Mouse (Mus musculus): ENCODE data around the gene Cemip2. TPM values are rescaled to one million over a fixed set of nuclear protein-coding genes. Genes with fewer than 3 reads are reported as not detected.

The Cemip2 gene
- polyA plus RNA-seq, 1 experiment: 12.6 TPM

- Histone ChIP-seq H3K4me3 (ENCODE audit: insufficient read depth, poor library complexity, severe bottlenecking) (no peak overlapping the region), H3ac (ENCODE audit: control insufficient read depth, insufficient read length, low read depth) (no peak overlapping the region), H3K79me2 (ENCODE audit: control insufficient read depth, insufficient read depth) (no peaks in the 10 kb centered on the region), H3K79me3 (ENCODE audit: low read depth) (no peaks in the 10 kb centered on the region), H3K27me3 (ENCODE audit: control insufficient read depth, insufficient read depth, insufficient read length) (no peaks in the 10 kb centered on the region), H3K36me3 (ENCODE audit: control insufficient read depth, insufficient read depth) (no peaks in the 10 kb centered on the region)
- TF ChIP-seq MAX (IDR thresholded peaks at IDR 0.05): no peak
- no peak for TF ChIP-seq CTCF (IDR thresholded peaks at IDR 0.05; ENCODE audit: control insufficient read depth, insufficient read depth, insufficient read length)
- no peak for TF ChIP-seq MYOG (IDR thresholded peaks at IDR 0.05; ENCODE audit: control insufficient read depth, extremely low read depth, insufficient read length)
- no peak for TF ChIP-seq MYOD1 (IDR thresholded peaks at IDR 0.05; ENCODE audit: control insufficient read depth, insufficient read length, low read depth)
- TF ChIP-seq USF1 (IDR thresholded peaks at IDR 0.05; ENCODE audit: low read depth): no peak
- no peak for TF ChIP-seq FOSL1 (IDR thresholded peaks at IDR 0.05; ENCODE audit: insufficient read depth, low read length, poor library complexity, severe bottlenecking)
- no peak for TF ChIP-seq CEBPB (IDR thresholded peaks at IDR 0.05; ENCODE audit: low read depth)
These were observed 40.1 kb upstream of the Cemip2 start for GRCm38 (mm10) chr19:21737881-21738590.

GRCm38 (mm10) chr19:21738591-21739280, 39.4 kb upstream of the Cemip2 start:
- Histone ChIP-seq H3K79me2 (ENCODE audit: control insufficient read depth, insufficient read depth) (no peaks in the 10 kb centered on the region), H3ac (ENCODE audit: control insufficient read depth, insufficient read length, low read depth) (no peak overlapping the region), H3K36me3 (ENCODE audit: control insufficient read depth, insufficient read depth) (no peaks in the 10 kb centered on the region), H3K4me3 (ENCODE audit: insufficient read depth, poor library complexity, severe bottlenecking) (no peak overlapping the region), H3K27me3 (ENCODE audit: control insufficient read depth, insufficient read depth, insufficient read length) (no peaks in the 10 kb centered on the region), H3K79me3 (ENCODE audit: low read depth) (no peaks in the 10 kb centered on the region)
- TF ChIP-seq MAX (IDR thresholded peaks at IDR 0.05) (no peak), CEBPB (IDR thresholded peaks at IDR 0.05; ENCODE audit: low read depth) (no peak), CTCF (IDR thresholded peaks at IDR 0.05; ENCODE audit: control insufficient read depth, insufficient read depth, insufficient read length) (no peak), USF1 (IDR thresholded peaks at IDR 0.05; ENCODE audit: low read depth) (no peak), FOSL1 (IDR thresholded peaks at IDR 0.05; ENCODE audit: insufficient read depth, low read length, poor library complexity, severe bottlenecking) (no peak), MYOD1 (IDR thresholded peaks at IDR 0.05; ENCODE audit: control insufficient read depth, insufficient read length, low read depth) (no peak), MYOG (IDR thresholded peaks at IDR 0.05; ENCODE audit: control insufficient read depth, extremely low read depth, insufficient read length) (no peak)

- no peak overlapping the region for H3ac ChIP-seq (ENCODE audit: control insufficient read depth, insufficient read length, low read depth)
- H3K27me3 ChIP-seq (ENCODE audit: control insufficient read depth, insufficient read depth, insufficient read length): no peaks in the 10 kb centered on the region
- no peak overlapping the region for H3K4me3 ChIP-seq (ENCODE audit: insufficient read depth, poor library complexity, severe bottlenecking)
- H3K36me3 ChIP-seq (ENCODE audit: control insufficient read depth, insufficient read depth): no peaks in the 10 kb centered on the region
- TF ChIP-seq MAX (IDR thresholded peaks at IDR 0.05) (no peak), CTCF (IDR thresholded peaks at IDR 0.05; ENCODE audit: control insufficient read depth, insufficient read depth, insufficient read length) (no peak), MYOG (IDR thresholded peaks at IDR 0.05; ENCODE audit: control insufficient read depth, extremely low read depth, insufficient read length) (no peak), FOSL1 (IDR thresholded peaks at IDR 0.05; ENCODE audit: insufficient read depth, low read length, poor library complexity, severe bottlenecking) (no peak), MYOD1 (IDR thresholded peaks at IDR 0.05; ENCODE audit: control insufficient read depth, insufficient read length, low read depth) (no peak), USF1 (IDR thresholded peaks at IDR 0.05; ENCODE audit: low read depth) (no peak), CEBPB (IDR thresholded peaks at IDR 0.05; ENCODE audit: low read depth) (no peak)
- H3K79me2 ChIP-seq (ENCODE audit: control insufficient read depth, insufficient read depth): no peaks in the 10 kb centered on the region
- no peaks in the 10 kb centered on the region for H3K79me3 ChIP-seq (ENCODE audit: low read depth)
These were observed 36.0 kb upstream of the Cemip2 start for GRCm38 (mm10) chr19:21742138-21742537.

- Histone ChIP-seq H3K27me3 (ENCODE audit: control insufficient read depth, insufficient read depth, insufficient read length) (no peaks in the 10 kb centered on the region), H3K79me2 (ENCODE audit: control insufficient read depth, insufficient read depth) (no peaks in the 10 kb centered on the region), H3K4me3 (ENCODE audit: insufficient read depth, poor library complexity, severe bottlenecking) (no peak overlapping the region), H3ac (ENCODE audit: control insufficient read depth, insufficient read length, low read depth) (no peak overlapping the region), H3K36me3 (ENCODE audit: control insufficient read depth, insufficient read depth) (no peaks in the 10 kb centered on the region), H3K79me3 (ENCODE audit: low read depth) (no peaks in the 10 kb centered on the region)
- TF ChIP-seq FOSL1 (IDR thresholded peaks at IDR 0.05; ENCODE audit: insufficient read depth, low read length, poor library complexity, severe bottlenecking) (no peak), MAX (IDR thresholded peaks at IDR 0.05) (no peak), CTCF (IDR thresholded peaks at IDR 0.05; ENCODE audit: control insufficient read depth, insufficient read depth, insufficient read length) (no peak), CEBPB (IDR thresholded peaks at IDR 0.05; ENCODE audit: low read depth) (no peak), MYOG (IDR thresholded peaks at IDR 0.05; ENCODE audit: control insufficient read depth, extremely low read depth, insufficient read length) (no peak), MYOD1 (IDR thresholded peaks at IDR 0.05; ENCODE audit: control insufficient read depth, insufficient read length, low read depth) (no peak), USF1 (IDR thresholded peaks at IDR 0.05; ENCODE audit: low read depth) (no peak)
These were observed 32.6 kb upstream of the Cemip2 start for GRCm38 (mm10) chr19:21745586-21745985.

- no peak overlapping the region for H3K4me3 ChIP-seq (ENCODE audit: insufficient read depth, poor library complexity, severe bottlenecking)
- no peaks in the 10 kb centered on the region for H3K27me3 ChIP-seq (ENCODE audit: control insufficient read depth, insufficient read depth, insufficient read length)
- no peaks in the 10 kb centered on the region for H3K79me2 ChIP-seq (ENCODE audit: control insufficient read depth, insufficient read depth)
- no peaks in the 10 kb centered on the region for H3K36me3 ChIP-seq (ENCODE audit: control insufficient read depth, insufficient read depth)
- no peak overlapping the region for H3ac ChIP-seq (ENCODE audit: control insufficient read depth, insufficient read length, low read depth)
- TF ChIP-seq MAX (IDR thresholded peaks at IDR 0.05): no peak
- peak; percentile 61 for TF ChIP-seq CTCF (IDR thresholded peaks at IDR 0.05; ENCODE audit: control insufficient read depth, insufficient read depth, insufficient read length)
- TF ChIP-seq USF1 (IDR thresholded peaks at IDR 0.05; ENCODE audit: low read depth): no peak
- TF ChIP-seq MYOG (IDR thresholded peaks at IDR 0.05; ENCODE audit: control insufficient read depth, extremely low read depth, insufficient read length): no peak
- no peak for TF ChIP-seq CEBPB (IDR thresholded peaks at IDR 0.05; ENCODE audit: low read depth)
- TF ChIP-seq FOSL1 (IDR thresholded peaks at IDR 0.05; ENCODE audit: insufficient read depth, low read length, poor library complexity, severe bottlenecking): no peak
- TF ChIP-seq MYOD1 (IDR thresholded peaks at IDR 0.05; ENCODE audit: control insufficient read depth, insufficient read length, low read depth): no peak
- no peaks in the 10 kb centered on the region for H3K79me3 ChIP-seq (ENCODE audit: low read depth)
These were observed 30.8 kb upstream of the Cemip2 start for GRCm38 (mm10) chr19:21747356-21747755.
